Mouse (Mus musculus): Measurements from ENCODE around the gene Ncoa5. TPM values are rescaled to one million over a fixed set of nuclear protein-coding genes. Genes with fewer than 3 reads are reported as not detected.
A peak's percentile ranks its signal among the peaks of the same experiment; 100 is the strongest.

Ncoa5 gene
- polyA plus RNA-seq, 1 experiment from 2014 or later = 81.2 TPM

DNA sequence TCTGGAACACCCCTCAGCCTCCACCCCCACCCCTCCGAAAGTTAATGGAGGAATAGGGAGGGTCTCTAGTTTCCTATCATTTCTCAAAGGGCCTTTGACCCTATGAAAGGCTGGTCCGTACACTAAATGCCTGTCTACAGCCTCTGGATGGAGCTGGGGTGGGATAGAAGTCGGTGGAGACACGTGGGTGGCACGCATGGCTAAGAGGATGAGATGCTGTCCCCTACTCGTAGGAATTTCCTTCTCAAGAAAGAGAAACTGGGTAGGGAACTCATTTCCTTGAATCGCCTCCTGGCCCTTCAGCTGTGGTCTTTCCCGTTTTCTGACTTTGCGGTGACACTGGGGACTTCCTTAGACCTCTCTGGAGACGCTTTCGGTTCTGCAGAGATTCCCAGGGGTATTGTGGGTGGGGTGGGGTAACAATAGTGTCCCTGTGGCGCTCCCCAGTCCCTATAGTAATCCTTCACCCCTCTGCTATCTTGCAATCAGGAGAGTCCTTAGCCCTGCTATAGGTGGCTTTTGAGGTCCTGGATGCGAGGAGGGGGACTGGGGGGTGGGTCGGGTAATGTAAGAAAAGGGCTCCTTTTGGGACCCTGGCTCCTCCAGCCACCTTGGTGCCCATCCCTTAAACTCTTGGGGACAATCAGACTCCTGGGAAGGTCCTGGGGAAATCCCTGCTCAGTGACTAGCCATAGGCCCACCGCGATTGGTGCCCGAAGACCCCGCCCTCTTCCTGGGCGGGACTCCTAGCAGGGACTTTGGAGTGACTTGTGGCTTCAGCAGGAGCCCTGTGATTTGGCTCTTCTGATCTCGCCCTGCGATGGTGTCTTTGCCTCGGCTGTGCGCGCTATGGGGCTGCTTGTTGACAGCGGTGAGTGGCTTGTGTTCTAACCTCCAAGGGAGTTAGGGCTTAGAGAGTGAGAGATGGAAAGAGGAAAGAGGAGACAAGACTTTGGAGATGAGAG is 20.5 kb upstream of the Ncoa5 start, which contains the start of gene Cd40:
TSS of gene Cd40 (plus strand) at position 740 of the 965 bp plus-strand sequence.
- Histone ChIP-seq H3K4me3 (ENCODE audit: low read depth, low read length) (peak within 1 kb of the TSS; percentile 31), H3K36me3 (ENCODE audit: control insufficient read depth, insufficient read depth, low read length) (no peaks in the 10 kb centered on the region), H3K9me3 (ENCODE audit: control insufficient read depth, low read length) (no peaks in the 10 kb centered on the region), H3K27ac (replicated peaks; ENCODE audit: low read depth, low read length) (no peak within 1 kb of the TSS), H3K4me1 (ENCODE audit: control insufficient read depth, insufficient read depth, low read length) (peaks cover 3% of the 10 kb centered on the region), H3K27me3 (ENCODE audit: control insufficient read depth, insufficient read depth, low read length) (no peaks in the 10 kb centered on the region), H3K4me2 (ENCODE audit: low read depth, severe bottlenecking) (peak within 1 kb of the TSS; percentile 57), H3K9ac (ENCODE audit: low read length) (peak within 1 kb of the TSS; percentile 47)
- WGBS = 16% methylated on average over 25 of the region's 25 CpGs
- DNase-seq (ENCODE audit: low spot score) (peak; percentile 77), ATAC-seq (ENCODE audit: insufficient number of reproducible peaks, low FRiP score, low TSS enrichment, low read depth) (peak; percentile 80)

DNA sequence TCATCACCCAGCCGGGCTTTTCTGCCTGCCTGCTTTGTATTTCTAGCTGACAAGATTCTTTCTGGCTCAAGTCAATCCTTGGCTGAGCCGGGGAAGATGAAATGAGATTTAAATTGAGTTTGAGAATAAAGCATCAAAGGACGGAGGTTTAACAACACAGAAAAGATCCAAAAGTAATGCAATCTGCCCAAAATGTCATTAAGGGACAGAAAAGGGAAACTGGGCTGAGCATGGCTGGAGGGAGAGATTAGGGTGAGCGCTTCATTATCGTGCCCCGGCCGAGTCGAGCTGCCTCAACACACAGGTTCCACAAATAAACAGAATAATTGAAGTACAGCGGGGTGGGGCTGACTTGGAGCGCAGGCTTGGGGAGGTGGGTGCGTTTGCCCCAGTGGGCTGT is 16.9 kb upstream of the Ncoa5 start:
- DNase-seq (ENCODE audit: low spot score) = no peak
- Histone ChIP-seq H3K4me3 (ENCODE audit: low read depth, low read length) (no peak overlapping the region), H3K36me3 (ENCODE audit: control insufficient read depth, insufficient read depth, low read length) (no peaks in the 10 kb centered on the region), H3K9me3 (ENCODE audit: control insufficient read depth, low read length) (no peaks in the 10 kb centered on the region), H3K27me3 (ENCODE audit: control insufficient read depth, insufficient read depth, low read length) (no peaks in the 10 kb centered on the region), H3K4me2 (ENCODE audit: low read depth, severe bottlenecking) (no peak overlapping the region), H3K9ac (ENCODE audit: low read length) (no peak overlapping the region), H3K4me1 (ENCODE audit: control insufficient read depth, insufficient read depth, low read length) (peaks cover 3% of the 10 kb centered on the region), H3K27ac (replicated peaks; ENCODE audit: low read depth, low read length) (no peak overlapping the region)
- ATAC-seq (ENCODE audit: insufficient number of reproducible peaks, low FRiP score, low TSS enrichment, low read depth) = no peak
- 54% methylated on average over 11 of the region's 11 CpGs for WGBS

DNA sequence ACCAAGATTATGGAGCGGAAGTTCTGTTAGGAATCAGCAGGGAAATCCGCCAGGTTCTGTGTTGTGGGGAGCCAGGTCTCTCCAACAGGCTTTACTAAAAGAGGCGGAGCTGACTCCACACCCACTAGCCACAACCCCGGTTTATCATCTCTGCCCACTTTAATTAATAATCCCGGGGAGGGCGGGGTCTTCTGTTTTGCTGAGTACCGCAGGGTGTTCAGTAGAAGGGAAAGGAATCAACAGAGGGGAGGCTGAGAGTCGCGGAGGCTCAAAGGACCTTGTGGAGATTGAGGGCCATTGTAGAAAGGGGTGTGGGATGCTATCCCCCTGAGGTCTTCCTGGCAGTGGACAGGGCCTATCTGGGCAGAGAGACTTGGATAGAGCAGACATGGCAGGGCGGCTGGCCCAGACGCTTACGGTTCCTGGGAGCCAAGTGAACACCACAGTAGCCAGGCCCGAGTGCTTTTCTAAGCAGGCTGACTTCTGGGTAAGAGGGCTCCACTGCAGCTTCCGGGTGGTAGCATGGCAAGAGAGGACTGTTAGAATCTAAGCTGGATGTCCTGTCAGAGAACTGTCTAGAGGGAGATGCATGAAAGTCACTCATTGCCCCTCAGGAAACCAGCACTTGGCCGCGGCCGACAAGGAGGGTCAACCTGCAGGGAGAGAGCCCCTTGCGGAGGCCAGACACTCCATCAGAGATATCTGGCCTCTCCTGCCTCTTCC is 16.3 kb upstream of the Ncoa5 start:
- WGBS = 82% methylated on average over 18 of the region's 18 CpGs
- H3K27ac ChIP-seq (replicated peaks; ENCODE audit: low read depth, low read length) = no peak overlapping the region

DNA sequence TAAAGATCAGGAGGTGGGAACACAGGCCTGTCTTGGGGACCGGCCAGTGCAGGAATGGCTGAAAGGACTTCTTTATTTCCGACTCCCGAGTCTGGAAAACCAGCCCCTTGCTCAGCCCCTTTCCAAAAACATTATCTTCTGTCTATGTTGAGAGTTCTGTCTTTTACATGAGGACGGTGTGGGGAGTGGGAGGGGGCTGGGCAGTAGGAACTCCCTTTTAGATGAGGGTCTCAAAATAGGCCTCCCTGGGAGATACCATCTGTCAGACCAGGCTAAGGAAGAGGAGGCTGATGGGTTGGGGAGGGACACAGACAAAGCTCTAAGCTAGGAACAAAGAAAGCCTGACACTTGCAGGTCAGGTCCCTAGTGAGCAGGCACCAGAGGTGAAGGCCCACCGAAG is 14.4 kb upstream of the Ncoa5 start:
- H3K4me3 ChIP-seq (ENCODE audit: low read depth, low read length) = no peak overlapping the region
- H3K27me3 ChIP-seq (ENCODE audit: control insufficient read depth, insufficient read depth, low read length) = no peaks in the 10 kb centered on the region
- H3K36me3 ChIP-seq (ENCODE audit: control insufficient read depth, insufficient read depth, low read length) = no peaks in the 10 kb centered on the region
- H3K4me2 ChIP-seq (ENCODE audit: low read depth, severe bottlenecking) = no peak overlapping the region
- H3K4me1 ChIP-seq (ENCODE audit: control insufficient read depth, insufficient read depth, low read length) = no peaks in the 10 kb centered on the region
- ATAC-seq (ENCODE audit: insufficient number of reproducible peaks, low FRiP score, low TSS enrichment, low read depth) (no peak), DNase-seq (ENCODE audit: low spot score) (no peak)
- H3K9ac ChIP-seq (ENCODE audit: low read length) = no peak overlapping the region
- 74% methylated on average over 5 of the region's 5 CpGs for WGBS
- no peaks in the 10 kb centered on the region for H3K9me3 ChIP-seq (ENCODE audit: control insufficient read depth, low read length)
- no peak overlapping the region for H3K27ac ChIP-seq (replicated peaks; ENCODE audit: low read depth, low read length)

More for the DNA sequence above, 16.3 kb upstream of the Ncoa5 start:
- Histone ChIP-seq H3K4me1 (ENCODE audit: control insufficient read depth, insufficient read depth, low read length) (peaks cover 3% of the 10 kb centered on the region), H3K4me2 (ENCODE audit: low read depth, severe bottlenecking) (no peak overlapping the region), H3K27me3 (ENCODE audit: control insufficient read depth, insufficient read depth, low read length) (no peaks in the 10 kb centered on the region), H3K36me3 (ENCODE audit: control insufficient read depth, insufficient read depth, low read length) (no peaks in the 10 kb centered on the region), H3K9ac (ENCODE audit: low read length) (no peak overlapping the region), H3K9me3 (ENCODE audit: control insufficient read depth, low read length) (no peaks in the 10 kb centered on the region), H3K4me3 (ENCODE audit: low read depth, low read length) (no peak overlapping the region)
- DNase-seq (ENCODE audit: low spot score) (no peak), ATAC-seq (ENCODE audit: insufficient number of reproducible peaks, low FRiP score, low TSS enrichment, low read depth) (no peak)

DNA sequence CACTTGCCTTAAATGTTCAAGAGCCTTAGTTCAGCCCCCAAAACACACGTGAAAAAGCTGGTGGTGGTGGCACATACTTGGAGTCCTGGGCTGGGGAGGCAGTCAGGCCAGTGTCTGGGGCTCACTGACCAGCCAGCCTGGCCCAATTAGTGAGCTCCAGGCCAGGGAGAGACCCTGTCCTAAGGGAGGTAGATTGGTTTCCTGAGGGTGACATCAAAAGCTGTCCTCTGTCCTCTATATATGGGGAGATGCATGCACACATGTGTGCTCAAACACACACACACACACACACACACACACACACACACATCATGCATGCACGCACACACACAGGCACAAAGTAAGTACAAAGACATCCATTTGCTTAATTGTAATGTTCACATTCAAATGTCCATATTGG is 9.1 kb upstream of the Ncoa5 start:
- no peak for ATAC-seq (ENCODE audit: insufficient number of reproducible peaks, low FRiP score, low TSS enrichment, low read depth)
- no peaks in the 10 kb centered on the region for H3K9me3 ChIP-seq (ENCODE audit: control insufficient read depth, low read length)
- H3K9ac ChIP-seq (ENCODE audit: low read length) = no peak overlapping the region
- H3K4me3 ChIP-seq (ENCODE audit: low read depth, low read length) = no peak overlapping the region
- H3K4me2 ChIP-seq (ENCODE audit: low read depth, severe bottlenecking) = no peak overlapping the region
- H3K36me3 ChIP-seq (ENCODE audit: control insufficient read depth, insufficient read depth, low read length) = no peaks in the 10 kb centered on the region
- peaks cover 3% of the 10 kb centered on the region; the same call in 1 of the 2 replicates for H3K4me1 ChIP-seq (ENCODE audit: control insufficient read depth, insufficient read depth, low read length)
- no peaks in the 10 kb centered on the region for H3K27me3 ChIP-seq (ENCODE audit: control insufficient read depth, insufficient read depth, low read length)
- 54% methylated on average over 2 of the region's 2 CpGs for WGBS
- H3K27ac ChIP-seq (replicated peaks; ENCODE audit: low read depth, low read length) = no peak overlapping the region
- DNase-seq (ENCODE audit: low spot score) = no peak

DNA sequence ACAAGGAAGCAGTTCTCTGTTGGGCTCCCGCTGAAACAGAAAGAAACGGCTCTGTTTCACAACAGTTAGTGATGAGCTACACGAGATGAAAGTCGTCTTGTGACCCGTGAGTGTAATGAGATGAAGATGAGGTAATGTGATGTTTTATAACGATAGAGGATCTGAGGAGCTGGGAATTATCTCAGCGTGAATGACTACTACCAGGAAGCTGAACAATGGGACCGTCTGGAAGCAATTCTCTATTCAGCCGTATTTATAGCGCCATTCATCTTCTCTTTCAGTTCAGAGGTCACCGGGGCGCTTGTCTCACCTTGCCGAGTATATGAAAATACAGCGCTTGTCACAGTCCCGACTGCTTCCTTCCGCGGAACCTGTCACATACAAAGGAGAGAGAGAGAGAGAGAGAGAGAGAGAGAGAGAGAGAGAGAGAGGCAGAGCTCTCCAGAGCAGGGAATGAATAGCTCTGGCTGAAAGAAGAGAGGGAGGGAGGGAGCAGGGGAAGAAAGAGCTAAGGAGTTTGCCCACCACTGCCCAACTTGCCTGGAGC is 8.5 kb upstream of the Ncoa5 start:
- DNase-seq (ENCODE audit: low spot score) (no peak), ATAC-seq (ENCODE audit: insufficient number of reproducible peaks, low FRiP score, low TSS enrichment, low read depth) (no peak)
- WGBS = 5% methylated on average over 17 of the region's 17 CpGs
- no peak overlapping the region for H3K9ac ChIP-seq (ENCODE audit: low read length)
- H3K27me3 ChIP-seq (ENCODE audit: control insufficient read depth, insufficient read depth, low read length) = no peaks in the 10 kb centered on the region
- no peak overlapping the region for H3K4me2 ChIP-seq (ENCODE audit: low read depth, severe bottlenecking)
- H3K4me3 ChIP-seq (ENCODE audit: low read depth, low read length) = no peak overlapping the region
- no peaks in the 10 kb centered on the region for H3K36me3 ChIP-seq (ENCODE audit: control insufficient read depth, insufficient read depth, low read length)
- H3K9me3 ChIP-seq (ENCODE audit: control insufficient read depth, low read length) = no peaks in the 10 kb centered on the region
- peaks cover 3% of the 10 kb centered on the region; the same call in 1 of the 2 replicates for H3K4me1 ChIP-seq (ENCODE audit: control insufficient read depth, insufficient read depth, low read length)
- H3K27ac ChIP-seq (replicated peaks; ENCODE audit: low read depth, low read length) = no peak overlapping the region

DNA sequence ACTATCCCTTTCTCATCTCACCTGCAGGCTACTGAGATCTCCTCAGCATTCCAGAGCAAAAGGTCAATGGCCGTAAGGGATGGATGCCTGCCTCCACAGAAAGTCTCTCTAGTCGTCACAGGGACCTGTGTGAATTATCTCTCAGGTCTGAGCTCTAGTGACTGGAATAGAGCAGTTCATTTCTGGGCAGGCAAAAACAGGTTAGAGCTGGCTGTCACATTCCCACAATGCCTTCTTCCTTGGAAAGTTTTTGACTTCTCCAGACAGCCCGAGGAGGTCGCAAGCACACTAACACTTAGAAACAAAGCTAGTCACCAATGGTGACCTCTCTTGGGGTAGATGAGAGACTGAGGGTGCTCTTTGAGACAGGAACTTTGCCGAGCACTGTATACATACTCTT is 7.5 kb upstream of the Ncoa5 start:
- no peak for DNase-seq (ENCODE audit: low spot score)
- Histone ChIP-seq H3K4me1 (ENCODE audit: control insufficient read depth, insufficient read depth, low read length) (peaks cover 3% of the 10 kb centered on the region; the same call in 1 of the 2 replicates), H3K4me2 (ENCODE audit: low read depth, severe bottlenecking) (no peak overlapping the region), H3K27ac (replicated peaks; ENCODE audit: low read depth, low read length) (no peak overlapping the region), H3K9me3 (ENCODE audit: control insufficient read depth, low read length) (no peaks in the 10 kb centered on the region), H3K4me3 (ENCODE audit: low read depth, low read length) (no peak overlapping the region), H3K9ac (ENCODE audit: low read length) (no peak overlapping the region), H3K36me3 (ENCODE audit: control insufficient read depth, insufficient read depth, low read length) (no peaks in the 10 kb centered on the region), H3K27me3 (ENCODE audit: control insufficient read depth, insufficient read depth, low read length) (no peaks in the 10 kb centered on the region)
- ATAC-seq (ENCODE audit: insufficient number of reproducible peaks, low FRiP score, low TSS enrichment, low read depth) = no peak
- 72% methylated on average over 5 of the region's 5 CpGs for WGBS

DNA sequence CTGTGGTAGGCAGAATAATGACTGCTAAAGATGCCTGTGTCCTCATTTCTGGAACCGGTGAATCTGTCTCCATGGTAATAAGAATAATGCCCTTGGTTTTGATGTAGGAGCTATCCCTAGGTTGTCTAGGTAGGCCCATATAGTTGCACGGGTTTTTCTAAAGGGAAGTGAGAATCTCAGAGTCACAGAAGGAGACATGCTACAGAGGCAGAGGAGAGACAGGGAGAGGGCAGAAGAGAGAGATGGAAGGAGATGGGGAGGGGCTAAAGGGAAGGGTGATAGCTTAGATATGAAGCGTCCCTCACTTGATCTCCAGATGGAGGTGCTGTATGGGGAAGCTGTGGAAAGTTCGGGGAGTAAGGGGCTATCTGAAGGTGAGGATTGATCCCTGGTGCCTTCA is 2.7 kb upstream of the Ncoa5 start:
- Histone ChIP-seq H3K36me3 (ENCODE audit: control insufficient read depth, insufficient read depth, low read length) (no peaks in the 10 kb centered on the region), H3K27ac (replicated peaks; ENCODE audit: low read depth, low read length) (no peak overlapping the region), H3K4me1 (ENCODE audit: control insufficient read depth, insufficient read depth, low read length) (peaks cover 12% of the 10 kb centered on the region), H3K4me2 (ENCODE audit: low read depth, severe bottlenecking) (no peak overlapping the region), H3K27me3 (ENCODE audit: control insufficient read depth, insufficient read depth, low read length) (no peaks in the 10 kb centered on the region), H3K9ac (ENCODE audit: low read length) (no peak overlapping the region), H3K4me3 (ENCODE audit: low read depth, low read length) (no peak overlapping the region), H3K9me3 (ENCODE audit: control insufficient read depth, low read length) (no peaks in the 10 kb centered on the region)
- WGBS = 70% methylated on average over 4 of the region's 4 CpGs
- ATAC-seq (ENCODE audit: insufficient number of reproducible peaks, low FRiP score, low TSS enrichment, low read depth) (no peak), DNase-seq (ENCODE audit: low spot score) (no peak)

All from limb, embryonic 11.5 days (tissue).